Mouse (Mus musculus) hindbrain, embryonic 14.5 days (tissue): Measurements from ENCODE around the gene Cdkn1c. TPM values are rescaled to one million over a fixed set of nuclear protein-coding genes. Genes with fewer than 3 reads are reported as not detected.
A peak's percentile ranks its signal among the peaks of the same experiment; 100 is the strongest.

ENCODE experiments used
- ATAC-seq: fragments of 200-750 bp; cut with Nextera tagmentation; 2 replicates; pipeline ENCODE4 v1.8.0; 2017; ENCODE audit warnings: moderate number of reproducible peaks, mild to moderate bottlenecking, moderate TSS enrichment, moderate library complexity; ENCODE audit not compliant: low FRiP score
- DNase-seq: peaks from one replicate; pipeline ENCODE4 v3.0.0-alpha.2; 2015; ENCODE audit warnings: low spot score
- H3K27ac ChIP-seq: fragments of 300-500 bp; sonication (generic); 2 replicates; pipeline ENCODE4 v1.5.1; 2014; ENCODE audit warnings: mild to moderate bottlenecking, moderate library complexity
- H3K27me3 ChIP-seq: fragments of 300-500 bp; sonication (generic); 2 replicates; pipeline ENCODE4 v1.6.1; 2014; ENCODE audit warnings: mild to moderate bottlenecking, low read length, mixed read lengths; ENCODE audit not compliant: control insufficient read depth, insufficient read depth
- H3K36me3 ChIP-seq: fragments of 300-500 bp; sonication (generic); replicated peaks from 2 replicates; pipeline ENCODE4 v1.6.1; 2014; ENCODE audit not compliant: control insufficient read depth, insufficient read depth
- H3K4me1 ChIP-seq: fragments of 300-500 bp; sonication (generic); replicated peaks from 2 replicates; pipeline ENCODE4 v1.6.1; 2014; ENCODE audit warnings: antibody characterized with exemption, low read length, mixed read lengths; ENCODE audit not compliant: control insufficient read depth, insufficient read depth
- H3K4me2 ChIP-seq: fragments of 300-500 bp; sonication (generic); replicated peaks from 2 replicates; pipeline ENCODE4 v1.6.1; 2014; ENCODE audit warnings: mild to moderate bottlenecking, moderate library complexity
- H3K4me3 ChIP-seq: fragments of 300-500 bp; sonication (generic); replicated peaks from 2 replicates; pipeline ENCODE4 v1.5.1; 2014; ENCODE audit warnings: mild to moderate bottlenecking, low read length
- H3K9ac ChIP-seq: fragments of 300-500 bp; sonication (generic); 2 replicates; pipeline ENCODE4 v1.6.1; 2014
- H3K9me3 ChIP-seq: fragments of 300-500 bp; sonication (generic); 2 replicates; pipeline ENCODE4 v1.6.1; 2016; ENCODE audit warnings: low read length; ENCODE audit not compliant: control insufficient read depth
- WGBS: fragments of 180-500 bp; shearing (Covaris S2); extraction: QIAGEN DNeasy Blood & Tissue Kit; methylation state at CpG from one replicate; pipeline ENCODE4 v1.1.7; 2014; 5-methylcytosine and 5-hydroxymethylcytosine counted together
- polyA plus RNA-seq: library from polyadenylated mRNA; unstranded; fragments of >200 nt; fragmentation: Nextera tagmentation; extraction: Ambion mirVana; gene quantifications from 2 replicates; pipeline ENCODE4 v1.2.1, GENCODE M21; 2014

Cdkn1c gene
- polyA plus RNA-seq, 1 experiment from 2014 or later: 293 TPM

GRCm38 (mm10) chr7:143445651-143446460, 15.0 kb downstream of the Cdkn1c start:
- peak overlapping the region; percentile 62 for H3K9ac ChIP-seq
- 3% methylated on average over 53 of the region's 53 CpGs for WGBS
- peaks cover 4% of the 10 kb centered on the region; the same call in 1 of the 2 replicates for H3K27me3 ChIP-seq
- H3K27ac ChIP-seq: peak overlapping the region; percentile 62; the same call in 1 of the 2 replicates
- H3K4me1 ChIP-seq: peaks cover 18% of the 10 kb centered on the region; the same call in 1 of the 2 replicates
- peak overlapping the region; percentile 27 for H3K4me3 ChIP-seq
- DNase-seq (no peak), ATAC-seq (peak; percentile 44; the same call in 1 of the 2 replicates)
- peak overlapping the region; percentile 61 for H3K4me2 ChIP-seq
- H3K9me3 ChIP-seq: no peaks in the 10 kb centered on the region
- H3K36me3 ChIP-seq: no peaks in the 10 kb centered on the region

- peak overlapping the region; percentile 61 for H3K4me2 ChIP-seq
- 1% methylated on average over 55 of the region's 55 CpGs for WGBS
- H3K36me3 ChIP-seq: no peaks in the 10 kb centered on the region
- H3K27me3 ChIP-seq: peaks cover 4% of the 10 kb centered on the region; the same call in 1 of the 2 replicates
- H3K4me3 ChIP-seq: peak overlapping the region; percentile 27
- DNase-seq: peak; percentile 58
- peak overlapping the region; percentile 62 for H3K27ac ChIP-seq
- H3K9ac ChIP-seq: peak overlapping the region; percentile 62
- H3K4me1 ChIP-seq: peaks cover 18% of the 10 kb centered on the region; the same call in 1 of the 2 replicates
- peak; percentile 43; the same call in 1 of the 2 replicates for ATAC-seq
- no peaks in the 10 kb centered on the region for H3K9me3 ChIP-seq
Measured at GRCm38 (mm10) chr7:143444955-143445648, 15.7 kb downstream of the Cdkn1c start.

GRCm38 (mm10) chr7:143444580-143444954, 16.3 kb downstream of the Cdkn1c start:
- 25% methylated on average over 8 of the region's 8 CpGs for WGBS
- H3K4me3 ChIP-seq: no peak overlapping the region
- H3K27me3 ChIP-seq: peaks cover 4% of the 10 kb centered on the region; the same call in 1 of the 2 replicates
- ATAC-seq (no peak), DNase-seq (no peak)
- H3K27ac ChIP-seq: no peak overlapping the region
- no peak overlapping the region for H3K9ac ChIP-seq
- H3K9me3 ChIP-seq: no peaks in the 10 kb centered on the region
- no peaks in the 10 kb centered on the region for H3K36me3 ChIP-seq
- peaks cover 18% of the 10 kb centered on the region; the same call in 1 of the 2 replicates for H3K4me1 ChIP-seq
- H3K4me2 ChIP-seq: no peak overlapping the region; the same call in 1 of the 2 replicates

GRCm38 (mm10) chr7:143438965-143439364, 21.9 kb downstream of the Cdkn1c start:
- Histone ChIP-seq H3K36me3 (no peaks in the 10 kb centered on the region), H3K9me3 (no peaks in the 10 kb centered on the region), H3K4me3 (no peak overlapping the region), H3K27me3 (no peaks in the 10 kb centered on the region), H3K9ac (no peak overlapping the region), H3K4me2 (no peak overlapping the region), H3K27ac (no peak overlapping the region), H3K4me1 (peaks cover 19% of the 10 kb centered on the region)
- 84% methylated on average over 1 of the region's 1 CpGs for WGBS
- ATAC-seq (no peak), DNase-seq (no peak)

- peak overlapping the region; percentile 75 for H3K9ac ChIP-seq
- peak overlapping the region; percentile 90 for H3K4me2 ChIP-seq
- H3K9me3 ChIP-seq: no peaks in the 10 kb centered on the region
- H3K36me3 ChIP-seq: no peaks in the 10 kb centered on the region
- peaks cover 15% of the 10 kb centered on the region for H3K4me1 ChIP-seq
- ATAC-seq (peak; percentile 51; the same call in 1 of the 2 replicates), DNase-seq (peak; percentile 48)
- H3K27ac ChIP-seq: peak overlapping the region; percentile 56; the same call in 1 of the 2 replicates
- peak overlapping the region; percentile 39 for H3K4me3 ChIP-seq
- H3K27me3 ChIP-seq: no peaks in the 10 kb centered on the region
- WGBS: 2% methylated on average over 52 of the region's 63 CpGs
Measured at GRCm38 (mm10) chr7:143437894-143438581, 22.8 kb downstream of the Cdkn1c start.

- Histone ChIP-seq H3K27ac (peak overlapping the region; percentile 43; the same call in 1 of the 2 replicates), H3K36me3 (no peaks in the 10 kb centered on the region), H3K4me1 (peaks cover 13% of the 10 kb centered on the region), H3K9me3 (no peaks in the 10 kb centered on the region), H3K9ac (peak overlapping the region; percentile 75), H3K4me3 (peak overlapping the region; percentile 39), H3K4me2 (peak overlapping the region; percentile 90), H3K27me3 (no peaks in the 10 kb centered on the region)
- 14% methylated on average over 18 of the region's 18 CpGs for WGBS
- no peak for DNase-seq
- peak; percentile 24; the same call in 1 of the 2 replicates for ATAC-seq
Measured at GRCm38 (mm10) chr7:143437231-143437893, 23.5 kb downstream of the Cdkn1c start.

GRCm38 (mm10) chr7:143433331-143433730, 27.5 kb downstream of the Cdkn1c start:
- no peak overlapping the region for H3K9ac ChIP-seq
- DNase-seq: no peak
- ATAC-seq: no peak
- no peaks in the 10 kb centered on the region for H3K27me3 ChIP-seq
- WGBS: 46% methylated on average over 7 of the region's 7 CpGs
- no peaks in the 10 kb centered on the region for H3K36me3 ChIP-seq
- H3K4me1 ChIP-seq: peaks cover 13% of the 10 kb centered on the region
- no peak overlapping the region for H3K27ac ChIP-seq
- no peak overlapping the region for H3K4me2 ChIP-seq
- H3K4me3 ChIP-seq: no peak overlapping the region
- H3K9me3 ChIP-seq: no peaks in the 10 kb centered on the region

GRCm38 (mm10) chr7:143432631-143433030, 28.2 kb downstream of the Cdkn1c start:
- Histone ChIP-seq H3K9me3 (no peaks in the 10 kb centered on the region), H3K9ac (no peak overlapping the region), H3K36me3 (no peaks in the 10 kb centered on the region), H3K4me1 (peaks cover 14% of the 10 kb centered on the region), H3K27ac (no peak overlapping the region), H3K4me2 (no peak overlapping the region), H3K4me3 (no peak overlapping the region), H3K27me3 (no peaks in the 10 kb centered on the region)
- 92% methylated on average over 1 of the region's 1 CpGs for WGBS
- no peak for ATAC-seq
- no peak for DNase-seq
